Mouse (Mus musculus): ENCODE measurements around the gene 4930469K13Rik.
A peak's percentile ranks its signal among the peaks of the same experiment; 100 is the strongest.

4930469K13Rik gene

GRCm38 (mm10) chr11:34042808-34043207 is 55.5 kb downstream of the 4930469K13Rik start:
- no peak for DNase-seq (ENCODE audit: low spot score)

- DNase-seq (ENCODE audit: low spot score): no peak
Measured at GRCm38 (mm10) chr11:34040061-34040460, 58.3 kb downstream of the 4930469K13Rik start.

GRCm38 (mm10) chr11:34035909-34036658 is 62.3 kb downstream of the 4930469K13Rik start:
- DNase-seq (ENCODE audit: low spot score): no peak

GRCm38 (mm10) chr11:34034794-34035193 is 63.6 kb downstream of the 4930469K13Rik start:
- no peak for DNase-seq (ENCODE audit: low spot score)

GRCm38 (mm10) chr11:34034008-34034505 is 64.3 kb downstream of the 4930469K13Rik start:
- DNase-seq (ENCODE audit: low spot score): no peak

GRCm38 (mm10) chr11:34031015-34031805 is 67.1 kb downstream of the 4930469K13Rik start:
- DNase-seq (ENCODE audit: low spot score): no peak

- no peak for DNase-seq (ENCODE audit: low spot score)
Measured at GRCm38 (mm10) chr11:34029658-34030057, 68.7 kb downstream of the 4930469K13Rik start.

GRCm38 (mm10) chr11:34025091-34025490 is 73.3 kb downstream of the 4930469K13Rik start:
- DNase-seq (ENCODE audit: low spot score): no peak

- no peak for DNase-seq (ENCODE audit: low spot score)
Measured at GRCm38 (mm10) chr11:34012007-34012652, 86.2 kb downstream of the 4930469K13Rik start.

GRCm38 (mm10) chr11:34010859-34011172 is 87.5 kb downstream of the 4930469K13Rik start:
- DNase-seq (ENCODE audit: low spot score): no peak

GRCm38 (mm10) chr11:34010133-34010858 is 88.1 kb downstream of the 4930469K13Rik start:
- DNase-seq (ENCODE audit: low spot score): no peak

- no peak for DNase-seq (ENCODE audit: low spot score)
Measured at GRCm38 (mm10) chr11:34009316-34010087, 88.9 kb downstream of the 4930469K13Rik start.

- DNase-seq (ENCODE audit: low spot score): peak; percentile 77
Measured at GRCm38 (mm10) chr11:34008702-34009101, 89.7 kb downstream of the 4930469K13Rik start.

- no peak for DNase-seq (ENCODE audit: low spot score)
Measured at GRCm38 (mm10) chr11:34008214-34008613, 90.1 kb downstream of the 4930469K13Rik start.

- no peak for DNase-seq (ENCODE audit: low spot score)
Measured at GRCm38 (mm10) chr11:34007616-34008015, 90.7 kb downstream of the 4930469K13Rik start.

- no peak for DNase-seq (ENCODE audit: low spot score)
Measured at GRCm38 (mm10) chr11:34002593-34002965, 95.8 kb downstream of the 4930469K13Rik start.

- peak; percentile 80 for DNase-seq (ENCODE audit: low spot score)
Measured at GRCm38 (mm10) chr11:34001938-34002592, 96.3 kb downstream of the 4930469K13Rik start.

GRCm38 (mm10) chr11:34000416-34000815 is 97.9 kb downstream of the 4930469K13Rik start:
- no peak for DNase-seq (ENCODE audit: low spot score)

- DNase-seq (ENCODE audit: low spot score): no peak
Measured at GRCm38 (mm10) chr11:33998244-33998643, 100.1 kb downstream of the 4930469K13Rik start.

GRCm38 (mm10) chr11:33993496-33993895 is 104.9 kb downstream of the 4930469K13Rik start:
- DNase-seq (ENCODE audit: low spot score): no peak

- peak; percentile 25 for DNase-seq (ENCODE audit: low spot score)
Measured at GRCm38 (mm10) chr11:33992938-33993337, 105.4 kb downstream of the 4930469K13Rik start, which contains the start of gene Kcnip1. Gene Kcnip1, minus strand, starts transcription at chr11:33993152.

Measured in retina, embryonic 14.5 days (tissue).